Mouse (Mus musculus) E14TG2a.4 (cell line): ENCODE results near the gene Zfp981.
"Not testable (repeated sequence)": the region's sequence is repeated elsewhere in the genome, so short reads cannot be mapped to it uniquely, and the experiment has no call there.

Experiments used
- CTCF ChIP-seq: conservative IDR thresholded peaks from 2 replicates; pipeline ENCODE4 v1.5.1; 2014; ENCODE audit warnings: low read length
- POU5F1 ChIP-seq: IDR thresholded peaks from 2 replicates; pipeline ENCODE4 v1.6.1; 2014; ENCODE audit warnings: low read length, borderline replicate concordance

DNA sequence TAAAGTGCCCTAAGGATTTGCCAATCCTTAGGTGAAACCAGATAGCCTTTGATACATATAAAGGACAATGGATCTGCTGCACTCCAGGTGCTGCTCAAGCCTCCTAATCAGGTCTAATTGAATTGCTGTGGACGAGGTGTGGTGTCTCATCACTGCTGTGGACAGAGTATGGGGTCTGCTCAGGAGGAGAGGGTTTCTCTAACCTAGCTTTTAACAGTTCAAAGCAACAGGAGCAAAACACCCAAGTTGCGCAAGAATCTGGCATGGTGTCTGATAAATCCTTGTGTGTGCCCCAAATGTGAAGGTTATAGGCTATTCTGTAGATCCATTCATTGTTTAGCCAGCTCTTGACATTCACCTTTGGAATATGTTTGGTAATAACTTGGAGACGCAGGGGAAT lies 24.9 kb upstream of the Zfp981 start:
- TF ChIP-seq CTCF, POU5F1: not testable (repeated sequence)
